Mouse (Mus musculus) testis, adult 2 months (tissue): ENCODE measurements around the gene Rptor.

Experiments
- CTCF ChIP-seq: fragments of 200-500 bp; IDR thresholded peaks from 2 replicates; pipeline ENCODE4 v1.5.1; 2012; ENCODE audit warnings: low read depth, mild to moderate bottlenecking, inconsistent platforms, low read length, moderate library complexity; ENCODE audit not compliant: control insufficient read depth, insufficient read depth, insufficient replicate concordance
- POLR2A ChIP-seq: fragments of 200-500 bp; IDR thresholded peaks from 2 replicates; pipeline ENCODE4 v1.6.1; 2012; ENCODE audit warnings: low read depth, mild to moderate bottlenecking, inconsistent platforms, low read length, moderate library complexity; ENCODE audit not compliant: control insufficient read depth

GRCm38 (mm10) chr11:119685910-119686659, 83.4 kb downstream of the Rptor start:
- no peak for TF ChIP-seq CTCF
- no peak for TF ChIP-seq POLR2A
